8 mouse cellular contexts compared by ENCODE assay signal in the genomic region with DNA sequence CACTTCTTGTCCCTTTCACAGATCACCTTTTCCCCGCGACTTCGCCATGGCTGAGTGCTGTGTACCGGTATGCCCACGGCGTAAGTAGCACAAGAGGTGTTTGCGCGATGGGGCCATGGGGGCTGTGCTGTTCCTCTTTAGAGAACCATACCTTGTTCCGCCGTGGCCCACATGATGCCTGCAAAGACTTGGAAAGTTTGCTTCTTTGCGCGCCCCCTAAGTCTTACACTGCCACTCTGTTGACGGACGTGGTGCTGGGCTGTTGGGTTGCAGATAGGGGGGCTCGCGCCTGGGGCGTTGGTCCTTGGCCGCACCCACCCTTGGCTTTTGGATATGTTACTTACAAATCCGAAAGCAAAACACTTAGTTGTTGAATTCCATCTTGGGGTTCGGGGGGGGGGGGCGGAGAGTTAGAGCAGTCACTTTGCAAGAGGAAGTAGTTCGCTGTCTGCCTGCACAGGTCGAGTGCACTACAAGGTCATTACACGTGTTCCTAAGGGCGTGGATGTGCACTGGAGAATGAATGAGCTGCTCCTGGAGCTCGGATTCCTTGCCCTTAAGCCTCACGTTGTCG. TPM values are rescaled to one million over a fixed set of nuclear protein-coding genes. Genes with fewer than 3 reads are reported as not detected.
DNase-seq lines count a peak whose midpoint lies in the region; ATAC-seq and TF ChIP-seq lines count a peak whose summit lies in the region.

No protein-coding gene starts in this region.

- H3K4me2 ChIP-seq in heart, embryonic 13.5 days: peak overlapping the region; percentile 83
- H3K4me2 ChIP-seq in hindbrain, embryonic 14.5 days (replicated peaks): peak overlapping the region; percentile 92
- H3K4me2 ChIP-seq in lung, embryonic 15.5 days: peak overlapping the region; percentile 69
- peak overlapping the region; percentile 78 for H3K4me2 ChIP-seq in stomach, postnatal 0 days (replicated peaks; ENCODE audit: low read depth)

- no peak for ATAC-seq in heart, embryonic 13.5 days (ENCODE audit: extremely low read depth, insufficient number of reproducible peaks, low FRiP score, low TSS enrichment)
- peak; percentile 14 for ATAC-seq in hindbrain, embryonic 14.5 days (ENCODE audit: low FRiP score)
- ATAC-seq in lung, embryonic 15.5 days (ENCODE audit: borderline replicate concordance, extremely low read depth, low FRiP score, low TSS enrichment): no peak
- ATAC-seq in stomach, postnatal 0 days (ENCODE audit: low FRiP score, low TSS enrichment): peak; percentile 1; the same call in 1 of the 2 replicates

- TF ChIP-seq EP300 in stomach, postnatal 0 days (optimal IDR thresholded peaks at IDR 0.05): no peak

- no peak for DNase-seq in heart, adult 18-20 months
- no peak for DNase-seq in hindbrain, embryonic 14.5 days (ENCODE audit: low spot score)
- peak; percentile 66 for DNase-seq in stomach, postnatal 0 days (ENCODE audit: low spot score)
- no peak for DNase-seq in thymus, postnatal 4 days
- DNase-seq in layer of hippocampus, adult 11-12 months (ENCODE audit: low spot score): no peak

- peak overlapping the region; percentile 91 for H3K4me3 ChIP-seq in heart, embryonic 13.5 days
- peak overlapping the region; percentile 91 for H3K4me3 ChIP-seq in bone marrow, adult 2 months (replicated peaks; ENCODE audit: control insufficient read depth, low read depth, low read length)
- peak overlapping the region; percentile 98 for H3K4me3 ChIP-seq in hindbrain, embryonic 14.5 days (replicated peaks; ENCODE audit: low read length)
- peak overlapping the region; percentile 71 for H3K4me3 ChIP-seq in lung, embryonic 15.5 days
- peak overlapping the region; percentile 66 for H3K4me3 ChIP-seq in stomach, postnatal 0 days (ENCODE audit: low read depth, low read length)

- under 1% methylated on average over 28 of the region's 28 CpGs for WGBS in heart, embryonic 13.5 days
- under 1% methylated on average over 28 of the region's 28 CpGs for WGBS in bone marrow, adult 2 months
- WGBS in hindbrain, embryonic 14.5 days: 2% methylated on average over 28 of the region's 28 CpGs
- WGBS in lung, embryonic 15.5 days: under 1% methylated on average over 28 of the region's 28 CpGs
- under 1% methylated on average over 28 of the region's 28 CpGs for WGBS in stomach, postnatal 0 days

- H3K9me3 ChIP-seq in heart, embryonic 13.5 days: no peaks in the 10 kb centered on the region
- no peaks in the 10 kb centered on the region for H3K9me3 ChIP-seq in hindbrain, embryonic 14.5 days (ENCODE audit: control insufficient read depth, low read length)
- no peaks in the 10 kb centered on the region for H3K9me3 ChIP-seq in lung, embryonic 15.5 days
- H3K9me3 ChIP-seq in stomach, postnatal 0 days (ENCODE audit: control insufficient read depth, low read length): no peaks in the 10 kb centered on the region

- no peak for TF ChIP-seq CTCF in bone marrow, adult 2 months (IDR thresholded peaks at IDR 0.05; ENCODE audit: control insufficient read depth, insufficient read depth, low read length)
- TF ChIP-seq CTCF in stomach, postnatal 0 days (IDR thresholded peaks at IDR 0.05; ENCODE audit: low read depth): no peak

- no peaks in the 10 kb centered on the region for H3K27me3 ChIP-seq in heart, embryonic 13.5 days (replicated peaks)
- H3K27me3 ChIP-seq in hindbrain, embryonic 14.5 days (ENCODE audit: control insufficient read depth, insufficient read depth, low read length): no peaks in the 10 kb centered on the region
- H3K27me3 ChIP-seq in lung, embryonic 15.5 days: no peaks in the 10 kb centered on the region
- no peaks in the 10 kb centered on the region for H3K27me3 ChIP-seq in stomach, postnatal 0 days (ENCODE audit: control insufficient read depth, insufficient read depth, low read length)

- peaks cover 43% of the 10 kb centered on the region for H3K36me3 ChIP-seq in heart, embryonic 13.5 days
- H3K36me3 ChIP-seq in hindbrain, embryonic 14.5 days (replicated peaks; ENCODE audit: control insufficient read depth, insufficient read depth): peaks cover 28% of the 10 kb centered on the region
- peaks cover 26% of the 10 kb centered on the region for H3K36me3 ChIP-seq in lung, embryonic 15.5 days
- peaks cover 2% of the 10 kb centered on the region; the same call in 1 of the 2 replicates for H3K36me3 ChIP-seq in stomach, postnatal 0 days (ENCODE audit: control insufficient read depth, insufficient read depth, low read length)

- peak overlapping the region; percentile 99 for H3K9ac ChIP-seq in heart, embryonic 13.5 days
- H3K9ac ChIP-seq in hindbrain, embryonic 14.5 days: peak overlapping the region; percentile 93
- H3K9ac ChIP-seq in lung, embryonic 15.5 days: peak overlapping the region; percentile 87
- peak overlapping the region; percentile 95 for H3K9ac ChIP-seq in stomach, postnatal 0 days (ENCODE audit: low read length)

- no peak for TF ChIP-seq POLR2A in bone marrow, adult 2 months (IDR thresholded peaks at IDR 0.05; ENCODE audit: borderline replicate concordance, control insufficient read depth, low read depth, low read length)

- peaks cover 53% of the 10 kb centered on the region for H3K4me1 ChIP-seq in heart, embryonic 13.5 days
- H3K4me1 ChIP-seq in bone marrow, adult 2 months (ENCODE audit: control insufficient read depth, insufficient read depth, low read length): no peaks in the 10 kb centered on the region
- peaks cover 30% of the 10 kb centered on the region for H3K4me1 ChIP-seq in hindbrain, embryonic 14.5 days (replicated peaks; ENCODE audit: control insufficient read depth, insufficient read depth, low read length)
- peaks cover 24% of the 10 kb centered on the region for H3K4me1 ChIP-seq in lung, embryonic 15.5 days
- peaks cover 2% of the 10 kb centered on the region; the same call in 1 of the 2 replicates for H3K4me1 ChIP-seq in stomach, postnatal 0 days (replicated peaks; ENCODE audit: control insufficient read depth, insufficient read depth)

- H3K27ac ChIP-seq in heart, embryonic 13.5 days (replicated peaks): peak overlapping the region; percentile 99
- peak overlapping the region; percentile 97 for H3K27ac ChIP-seq in bone marrow, adult 2 months (ENCODE audit: control insufficient read depth, insufficient read depth, low read depth, low read length, poor library complexity)
- H3K27ac ChIP-seq in hindbrain, embryonic 14.5 days: peak overlapping the region; percentile 97
- H3K27ac ChIP-seq in lung, embryonic 15.5 days: peak overlapping the region; percentile 96
- peak overlapping the region; percentile 96 for H3K27ac ChIP-seq in stomach, postnatal 0 days (replicated peaks)

RNA-seq across cellular contexts. Expression of gene Vdac2, which starts 6.9 kb away (rescaled TPM):
- polyA plus RNA-seq in heart, embryonic 13.5 days (2015; fragmentation: Nextera tagmentation; extraction: Ambion mirVana): 414 and 475 TPM in 2 replicates
- total RNA-seq in heart, adult 18-20 months (2021): 100 to 1,000 TPM; 493 to 524 TPM
- polyA plus RNA-seq in bone marrow, adult 2 months (2011; ENCODE audit: insufficient read depth, insufficient read length, low replicate concordance, missing spikeins): 84.6 and 85.2 TPM in 2 replicates
- 305 and 316 TPM in 2 replicates for polyA plus RNA-seq in hindbrain, embryonic 14.5 days (2014; fragmentation: Nextera tagmentation; extraction: Ambion mirVana)
- polyA plus RNA-seq in lung, embryonic 15.5 days (2015; fragmentation: Nextera tagmentation; extraction: Ambion mirVana): 280 and 281 TPM in 2 replicates
- 276 and 279 TPM in 2 replicates for polyA plus RNA-seq in stomach, postnatal 0 days (2015; fragmentation: Nextera tagmentation; extraction: Ambion mirVana)

RNA-seq across cellular contexts. Expression of gene Comtd1, which starts 16.9 kb away (rescaled TPM):
- polyA plus RNA-seq in heart, embryonic 13.5 days (2015; fragmentation: Nextera tagmentation; extraction: Ambion mirVana): 36.7 and 44.7 TPM in 2 replicates
- 1 to 10 TPM; 8.1 to 8.4 TPM for total RNA-seq in heart, adult 18-20 months (2021)
- polyA plus RNA-seq in bone marrow, adult 2 months (2011; ENCODE audit: insufficient read depth, insufficient read length, low replicate concordance, missing spikeins): 15.8 and 45.0 TPM in 2 replicates
- 55.8 and 58.0 TPM in 2 replicates for polyA plus RNA-seq in hindbrain, embryonic 14.5 days (2014; fragmentation: Nextera tagmentation; extraction: Ambion mirVana)
- polyA plus RNA-seq in lung, embryonic 15.5 days (2015; fragmentation: Nextera tagmentation; extraction: Ambion mirVana): 15.0 and 16.9 TPM in 2 replicates
- polyA plus RNA-seq in stomach, postnatal 0 days (2015; fragmentation: Nextera tagmentation; extraction: Ambion mirVana): 39.2 and 45.8 TPM in 2 replicates

Comparison
In these comparisons a context has a peak if more than half of its experiments do, and no peak if none do; other contexts are left out.
1. ATAC-seq: peak in hindbrain, embryonic 14.5 days (single experiment) and stomach, postnatal 0 days (single experiment); none in heart, embryonic 13.5 days (single experiment) and lung, embryonic 15.5 days (single experiment).
2. Peak in every context shown above with its lines, with median percentiles within 50 percentile points of each other: H3K27ac ChIP-seq, H3K4me2 ChIP-seq, H3K4me3 ChIP-seq and H3K9ac ChIP-seq.